Mouse (Mus musculus): ENCODE results near the gene Fbxo2. TPM values are rescaled to one million over a fixed set of nuclear protein-coding genes. Genes with fewer than 3 reads are reported as not detected.
"Not testable (repeated sequence)": the region's sequence is repeated elsewhere in the genome, so short reads cannot be mapped to it uniquely, and the experiment has no call there.

The Fbxo2 gene
- total and polyA plus RNA-seq, 2 experiments from 2014 or later, result 39.8 to 45.6 TPM

GRCm38 (mm10) chr4:148168287-148168686 lies 7.9 kb downstream of the Fbxo2 start:
- Histone ChIP-seq H3K4me3 (ENCODE audit: low read length) (no peak overlapping the region), H3K9ac (replicated peaks; ENCODE audit: low read length) (no peak overlapping the region), H3K27me3 (ENCODE audit: insufficient read depth, low read length) (0 out of 2 replicates have a peak, but pooled peaks cover 8% of the 10 kb centered on the region), H3K9me3 (ENCODE audit: low read length) (no peaks in the 10 kb centered on the region), H3K4me2 (ENCODE audit: low read depth, low read length) (no peak overlapping the region), H3K4me1 (ENCODE audit: insufficient read depth, low read length) (peaks cover 6% of the 10 kb centered on the region; the same call in 1 of the 2 replicates), H3K36me3 (ENCODE audit: insufficient read depth, low read length) (no peaks in the 10 kb centered on the region), H3K27ac (no peak overlapping the region)
- peak; percentile 87 for TF ChIP-seq CTCF (IDR thresholded peaks at IDR 0.05; ENCODE audit: low read depth)
- WGBS, result 27% methylated on average over 7 of the region's 7 CpGs
- DNase-seq (ENCODE audit: low spot score) (peak; percentile 78), ATAC-seq (no peak)

GRCm38 (mm10) chr4:148169586-148169985 lies 9.2 kb downstream of the Fbxo2 start:
- no peak for TF ChIP-seq CTCF (IDR thresholded peaks at IDR 0.05; ENCODE audit: low read depth)
- H3K9ac ChIP-seq (replicated peaks; ENCODE audit: low read length), result no peak overlapping the region
- no peak for ATAC-seq

DNA sequence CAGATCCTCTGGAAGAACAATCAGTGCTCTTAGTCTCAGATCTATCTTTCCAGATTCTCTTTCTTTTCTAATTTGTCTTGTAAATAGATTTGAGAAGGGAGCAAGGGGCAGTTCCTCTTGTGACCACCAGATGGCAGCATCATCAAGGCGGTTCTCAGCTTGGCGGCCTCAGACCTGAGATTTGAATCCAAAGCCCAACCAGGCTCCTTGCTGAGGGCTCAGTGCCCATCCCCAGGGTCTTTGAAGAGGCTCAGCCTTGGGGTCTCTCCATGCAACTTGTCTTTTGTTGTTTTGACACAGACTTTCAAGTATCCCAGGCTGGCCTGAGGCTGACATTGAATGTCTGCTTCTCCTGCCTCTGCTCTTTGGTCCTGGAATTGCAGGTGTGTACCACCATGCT lies 10.4 kb downstream of the Fbxo2 start:
- peak; percentile 76 for DNase-seq (ENCODE audit: low spot score)
- Histone ChIP-seq H3K4me1 (ENCODE audit: insufficient read depth, low read length) (peaks cover 10% of the 10 kb centered on the region), H3K9me3 (ENCODE audit: low read length) (no peaks in the 10 kb centered on the region), H3K9ac (replicated peaks; ENCODE audit: low read length) (no peak overlapping the region), H3K27me3 (ENCODE audit: insufficient read depth, low read length) (peaks cover 11% of the 10 kb centered on the region; the same call in 1 of the 2 replicates), H3K36me3 (ENCODE audit: insufficient read depth, low read length) (no peaks in the 10 kb centered on the region), H3K27ac (no peak overlapping the region), H3K4me2 (ENCODE audit: low read depth, low read length) (no peak overlapping the region), H3K4me3 (ENCODE audit: low read length) (no peak overlapping the region)
- peak; percentile 98 for TF ChIP-seq CTCF (IDR thresholded peaks at IDR 0.05; ENCODE audit: low read depth)
- WGBS, result 0% methylated on average over 2 of the region's 2 CpGs
- ATAC-seq, result no peak

More at GRCm38 (mm10) chr4:148169586-148169985, 9.2 kb downstream of the Fbxo2 start:
- H3K4me1 ChIP-seq (ENCODE audit: insufficient read depth, low read length), result peaks cover 10% of the 10 kb centered on the region
- no peaks in the 10 kb centered on the region for H3K9me3 ChIP-seq (ENCODE audit: low read length)
- H3K27ac ChIP-seq, result no peak overlapping the region
- H3K4me3 ChIP-seq (ENCODE audit: low read length), result no peak overlapping the region
- no peak for DNase-seq (ENCODE audit: low spot score)
- H3K4me2 ChIP-seq (ENCODE audit: low read depth, low read length), result no peak overlapping the region
- WGBS, result 24% methylated on average over 15 of the region's 15 CpGs
- no peaks in the 10 kb centered on the region for H3K36me3 ChIP-seq (ENCODE audit: insufficient read depth, low read length)
- 0 out of 2 replicates have a peak, but pooled peaks cover 9% of the 10 kb centered on the region for H3K27me3 ChIP-seq (ENCODE audit: insufficient read depth, low read length)

DNA sequence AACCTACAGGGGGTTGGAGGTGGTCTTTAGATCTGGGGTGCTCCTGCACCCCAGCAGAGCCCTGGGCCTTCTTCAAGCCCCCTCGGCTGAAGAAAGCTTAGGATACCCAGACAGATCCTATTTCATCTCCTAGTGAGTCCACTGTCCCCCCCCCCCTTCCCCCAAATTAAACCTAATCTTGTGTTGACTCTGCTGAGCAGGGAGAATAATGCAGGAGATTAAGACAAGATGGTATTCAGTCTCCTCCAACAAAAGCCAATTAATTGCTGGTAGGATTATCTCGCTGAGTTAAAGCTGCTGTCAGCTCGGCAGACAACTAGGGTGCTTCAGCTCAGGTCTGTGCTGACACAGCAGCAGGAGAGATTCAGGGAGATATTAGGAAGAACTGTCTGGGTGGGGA lies 10.8 kb downstream of the Fbxo2 start:
- Histone ChIP-seq H3K27me3 (ENCODE audit: insufficient read depth, low read length) (peaks cover 7% of the 10 kb centered on the region; the same call in 1 of the 2 replicates), H3K9me3 (ENCODE audit: low read length) (no peaks in the 10 kb centered on the region), H3K4me3 (ENCODE audit: low read length) (no peak overlapping the region), H3K9ac (replicated peaks; ENCODE audit: low read length) (no peak overlapping the region), H3K27ac (no peak overlapping the region), H3K4me2 (ENCODE audit: low read depth, low read length) (no peak overlapping the region), H3K36me3 (ENCODE audit: insufficient read depth, low read length) (no peaks in the 10 kb centered on the region), H3K4me1 (ENCODE audit: insufficient read depth, low read length) (peaks cover 9% of the 10 kb centered on the region)
- DNase-seq (ENCODE audit: low spot score) (no peak), ATAC-seq (no peak)
- no peak for TF ChIP-seq CTCF (IDR thresholded peaks at IDR 0.05; ENCODE audit: low read depth)
- WGBS, result 47% methylated on average over 3 of the region's 3 CpGs

DNA sequence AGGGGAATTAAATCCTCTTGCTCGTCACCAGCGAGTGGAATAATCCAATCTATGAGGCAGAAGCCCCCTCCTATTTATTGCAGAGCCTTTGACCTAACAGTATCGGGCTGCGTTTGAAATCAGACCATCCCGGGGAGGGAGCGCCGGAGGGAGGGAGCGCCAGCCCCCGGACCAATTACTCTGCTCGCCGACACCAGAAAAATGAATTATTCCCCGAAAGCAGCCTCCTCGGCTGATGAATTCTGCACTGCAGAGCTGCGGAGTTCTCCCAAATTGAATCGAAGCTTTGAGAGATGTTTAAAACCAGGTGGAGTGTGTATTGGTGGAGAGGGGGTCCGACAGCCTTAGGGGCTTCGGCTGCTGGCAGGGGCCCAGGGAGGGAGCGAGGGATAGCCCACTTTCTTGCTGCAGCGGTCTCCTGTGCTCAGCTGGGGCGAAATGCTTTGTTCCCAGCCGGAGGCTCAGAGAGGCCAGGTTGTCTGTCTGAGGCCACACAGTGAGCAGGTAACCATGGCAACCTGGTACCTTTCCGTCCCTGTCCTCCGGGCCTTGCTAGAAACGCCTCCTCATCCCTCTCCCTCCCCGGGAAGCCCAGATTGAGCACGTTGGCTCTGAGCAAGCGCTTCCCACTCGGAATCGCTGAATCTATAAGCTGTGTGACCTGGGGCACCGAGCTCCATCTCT lies 13.5 kb downstream of the Fbxo2 start:
- TF ChIP-seq CTCF (IDR thresholded peaks at IDR 0.05; ENCODE audit: low read depth), result no peak
- H3K9ac ChIP-seq (replicated peaks; ENCODE audit: low read length), result peak overlapping the region; percentile 31
- peak overlapping the region; percentile 46 for H3K4me2 ChIP-seq (ENCODE audit: low read depth, low read length)
- peaks cover 4% of the 10 kb centered on the region; the same call in 1 of the 2 replicates for H3K27me3 ChIP-seq (ENCODE audit: insufficient read depth, low read length)
- DNase-seq (ENCODE audit: low spot score) (peak; percentile 71), ATAC-seq (peak; percentile 36)
- H3K4me1 ChIP-seq (ENCODE audit: insufficient read depth, low read length), result peaks cover 6% of the 10 kb centered on the region; the same call in 1 of the 2 replicates
- H3K27ac ChIP-seq, result peak overlapping the region; percentile 51
- no peaks in the 10 kb centered on the region for H3K9me3 ChIP-seq (ENCODE audit: low read length)
- WGBS, result 1% methylated on average over 30 of the region's 30 CpGs
- H3K36me3 ChIP-seq (ENCODE audit: insufficient read depth, low read length), result no peaks in the 10 kb centered on the region
- H3K4me3 ChIP-seq (ENCODE audit: low read length), result peak overlapping the region; percentile 26

GRCm38 (mm10) chr4:148174495-148174862 lies 14.1 kb downstream of the Fbxo2 start:
- no peak for ATAC-seq

DNA sequence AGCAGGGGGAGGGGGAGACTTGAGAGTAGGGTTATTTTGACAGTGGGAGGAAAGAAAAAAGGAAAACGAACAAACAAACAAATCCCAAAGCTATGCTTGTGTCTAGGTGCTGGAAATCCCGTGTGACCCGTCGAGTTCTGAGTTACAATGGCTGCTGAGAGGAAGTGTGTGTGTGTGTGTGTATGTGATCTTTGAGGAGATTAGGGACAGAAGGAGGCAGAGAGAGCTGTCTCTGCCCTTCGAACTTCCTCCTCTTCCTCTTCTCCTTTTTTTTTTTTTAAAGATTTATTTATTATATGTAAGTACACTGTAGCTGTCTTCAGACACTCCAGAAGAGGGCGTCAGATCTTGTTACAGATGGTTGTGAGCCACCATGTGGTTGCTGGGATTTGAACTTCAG lies 16.2 kb downstream of the Fbxo2 start:
- not testable (repeated sequence) for H3K27me3 ChIP-seq (ENCODE audit: insufficient read depth, low read length); H3K9me3 ChIP-seq (ENCODE audit: low read length); H3K4me1 ChIP-seq (ENCODE audit: insufficient read depth, low read length); H3K36me3 ChIP-seq (ENCODE audit: insufficient read depth, low read length); H3K4me3 ChIP-seq (ENCODE audit: low read length); H3K27ac ChIP-seq; DNase-seq (ENCODE audit: low spot score); H3K4me2 ChIP-seq (ENCODE audit: low read depth, low read length); ATAC-seq; H3K9ac ChIP-seq (replicated peaks; ENCODE audit: low read length)
- 75% methylated on average over 5 of the region's 6 CpGs for WGBS

More at GRCm38 (mm10) chr4:148174495-148174862, 14.1 kb downstream of the Fbxo2 start:
- Histone ChIP-seq H3K9ac (replicated peaks; ENCODE audit: low read length) (peak overlapping the region; percentile 31; the same call in 1 of the 2 replicates), H3K36me3 (ENCODE audit: insufficient read depth, low read length) (no peaks in the 10 kb centered on the region), H3K4me2 (ENCODE audit: low read depth, low read length) (peak overlapping the region; percentile 46), H3K4me1 (ENCODE audit: insufficient read depth, low read length) (peaks cover 6% of the 10 kb centered on the region; the same call in 1 of the 2 replicates), H3K9me3 (ENCODE audit: low read length) (no peaks in the 10 kb centered on the region), H3K27me3 (ENCODE audit: insufficient read depth, low read length) (peaks cover 4% of the 10 kb centered on the region; the same call in 1 of the 2 replicates), H3K4me3 (ENCODE audit: low read length) (peak overlapping the region; percentile 26; the same call in 1 of the 2 replicates), H3K27ac (0 out of 2 replicates have a peak overlapping the region, but pooled peaks have one; percentile 51)
- TF ChIP-seq CTCF (IDR thresholded peaks at IDR 0.05; ENCODE audit: low read depth), result peak; percentile 11; the same call in 1 of the 2 replicates
- WGBS, result 8% methylated on average over 12 of the region's 12 CpGs
- peak; percentile 42 for DNase-seq (ENCODE audit: low spot score)
